Mouse (Mus musculus) forebrain, embryonic 11.5 days (tissue): Measurements from ENCODE around the gene Steap4. TPM values are rescaled to one million over a fixed set of nuclear protein-coding genes. Genes with fewer than 3 reads are reported as not detected.

ENCODE experiments used
- ATAC-seq: fragments of 200-750 bp; cut with Nextera tagmentation; replicated peaks from 2 replicates; pipeline ENCODE4 v1.8.0; 2017; ENCODE audit warnings: moderate TSS enrichment; ENCODE audit not compliant: low FRiP score
- DNase-seq: peaks from one replicate; pipeline ENCODE4 v3.0.0-alpha.2; 2017; ENCODE audit warnings: low spot score
- H3K27ac ChIP-seq: fragments of 300-500 bp; sonication (generic); 2 replicates; pipeline ENCODE4 v1.5.1; 2014; ENCODE audit warnings: low read depth, low read length
- H3K27me3 ChIP-seq: fragments of 300-500 bp; sonication (generic); 2 replicates; pipeline ENCODE4 v1.6.1; 2014; ENCODE audit warnings: mild to moderate bottlenecking, low read length, mixed read lengths; ENCODE audit not compliant: control insufficient read depth, insufficient read depth
- H3K36me3 ChIP-seq: fragments of 300-500 bp; sonication (generic); 2 replicates; pipeline ENCODE4 v1.6.1; 2014; ENCODE audit warnings: mild to moderate bottlenecking, low read length, moderate library complexity, mixed read lengths; ENCODE audit not compliant: control insufficient read depth, insufficient read depth
- H3K4me1 ChIP-seq: fragments of 300-500 bp; sonication (generic); replicated peaks from 2 replicates; pipeline ENCODE4 v1.6.1; 2014; ENCODE audit warnings: low read length, mixed read lengths; ENCODE audit not compliant: control insufficient read depth, insufficient read depth
- H3K4me2 ChIP-seq: fragments of 300-500 bp; sonication (generic); 2 replicates; pipeline ENCODE4 v1.6.1; 2014; ENCODE audit warnings: low read depth, mild to moderate bottlenecking, low read length, moderate library complexity, mixed read lengths; ENCODE audit not compliant: severe bottlenecking
- H3K4me3 ChIP-seq: fragments of 300-500 bp; sonication (generic); 2 replicates; pipeline ENCODE4 v1.5.1; 2014; ENCODE audit warnings: low read depth, low read length
- H3K9ac ChIP-seq: fragments of 300-500 bp; sonication (generic); 2 replicates; pipeline ENCODE4 v1.6.1; 2014; ENCODE audit warnings: low read length
- H3K9me3 ChIP-seq: fragments of 300-500 bp; sonication (generic); 2 replicates; pipeline ENCODE4 v1.6.1; 2016; ENCODE audit warnings: low read length, mixed read lengths; ENCODE audit not compliant: control insufficient read depth
- WGBS: fragments of 180-500 bp; shearing (Covaris S2); extraction: QIAGEN DNeasy Blood & Tissue Kit; methylation state at CpG from one replicate; pipeline ENCODE4 v1.1.7; 2014; 5-methylcytosine and 5-hydroxymethylcytosine counted together
- polyA plus RNA-seq: library from polyadenylated mRNA; unstranded; fragments of >200 nt; fragmentation: Nextera tagmentation; extraction: Ambion mirVana; gene quantifications from 2 replicates; pipeline ENCODE4 v1.2.1, GENCODE M21; 2014

Steap4 gene
- 0.35 and 0.56 TPM in 2 replicates for polyA plus RNA-seq

DNA sequence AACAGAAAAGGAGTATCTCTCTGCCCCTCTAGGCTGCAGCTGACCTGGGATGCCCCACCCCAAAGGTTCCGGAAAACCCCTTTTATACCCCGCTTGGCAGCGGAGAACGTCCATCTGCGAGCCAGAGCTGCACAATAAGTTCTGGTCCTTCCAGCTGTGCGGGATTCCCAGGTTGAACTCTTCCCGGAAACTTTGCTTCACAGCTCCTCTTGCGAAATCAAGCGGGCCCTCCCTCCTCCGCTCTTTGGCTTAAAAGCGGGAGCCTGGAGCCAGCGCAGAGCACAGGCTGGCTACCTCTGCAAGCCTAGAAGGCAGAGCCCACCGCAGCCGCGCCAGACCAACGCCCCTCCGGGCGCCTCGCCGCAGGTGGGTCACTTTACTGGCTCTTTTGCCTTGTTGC, at the start of gene Steap4:
Gene Steap4 (plus strand): TSS at position 282 of the 400 bp plus-strand sequence.
- peak; percentile 54 for DNase-seq
- Histone ChIP-seq H3K9ac (peak within 1 kb of the TSS; percentile 30), H3K4me2 (peak within 1 kb of the TSS; percentile 51), H3K4me1 (no peaks in the 10 kb centered on the region), H3K4me3 (peak within 1 kb of the TSS; percentile 17; the same call in 1 of the 2 replicates), H3K27ac (no peak within 1 kb of the TSS), H3K27me3 (no peaks in the 10 kb centered on the region), H3K9me3 (no peaks in the 10 kb centered on the region), H3K36me3 (no peaks in the 10 kb centered on the region)
- WGBS, result 4% methylated on average over 20 of the region's 20 CpGs
- peak; percentile 55 for ATAC-seq

DNA sequence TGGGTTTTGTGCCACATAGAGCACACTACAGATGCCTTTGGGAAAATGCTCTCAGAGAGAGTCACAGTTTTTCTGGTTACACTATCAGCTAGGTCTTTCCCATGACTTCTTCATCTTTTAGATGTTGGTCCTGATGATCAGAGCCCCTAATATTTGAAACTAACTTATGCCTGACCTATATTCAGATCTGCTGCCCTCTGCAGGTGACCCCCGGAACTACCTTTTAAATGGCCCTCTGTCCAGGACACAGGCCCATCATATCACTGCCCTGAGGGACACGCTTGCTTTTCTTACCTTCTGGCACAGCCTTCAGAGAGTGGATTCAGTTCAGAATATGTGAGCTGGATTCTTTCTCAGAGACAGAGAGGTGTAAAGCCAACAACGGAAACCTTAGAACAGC, 48.3 kb upstream of the Steap4 start:
- Histone ChIP-seq H3K9me3 (no peaks in the 10 kb centered on the region), H3K4me2 (no peak overlapping the region), H3K36me3 (no peaks in the 10 kb centered on the region), H3K4me1 (no peaks in the 10 kb centered on the region), H3K4me3 (no peak overlapping the region), H3K27me3 (no peaks in the 10 kb centered on the region), H3K27ac (no peak overlapping the region), H3K9ac (no peak overlapping the region)
- DNase-seq (no peak), ATAC-seq (no peak)
- WGBS, result 76% methylated on average over 3 of the region's 3 CpGs

DNA sequence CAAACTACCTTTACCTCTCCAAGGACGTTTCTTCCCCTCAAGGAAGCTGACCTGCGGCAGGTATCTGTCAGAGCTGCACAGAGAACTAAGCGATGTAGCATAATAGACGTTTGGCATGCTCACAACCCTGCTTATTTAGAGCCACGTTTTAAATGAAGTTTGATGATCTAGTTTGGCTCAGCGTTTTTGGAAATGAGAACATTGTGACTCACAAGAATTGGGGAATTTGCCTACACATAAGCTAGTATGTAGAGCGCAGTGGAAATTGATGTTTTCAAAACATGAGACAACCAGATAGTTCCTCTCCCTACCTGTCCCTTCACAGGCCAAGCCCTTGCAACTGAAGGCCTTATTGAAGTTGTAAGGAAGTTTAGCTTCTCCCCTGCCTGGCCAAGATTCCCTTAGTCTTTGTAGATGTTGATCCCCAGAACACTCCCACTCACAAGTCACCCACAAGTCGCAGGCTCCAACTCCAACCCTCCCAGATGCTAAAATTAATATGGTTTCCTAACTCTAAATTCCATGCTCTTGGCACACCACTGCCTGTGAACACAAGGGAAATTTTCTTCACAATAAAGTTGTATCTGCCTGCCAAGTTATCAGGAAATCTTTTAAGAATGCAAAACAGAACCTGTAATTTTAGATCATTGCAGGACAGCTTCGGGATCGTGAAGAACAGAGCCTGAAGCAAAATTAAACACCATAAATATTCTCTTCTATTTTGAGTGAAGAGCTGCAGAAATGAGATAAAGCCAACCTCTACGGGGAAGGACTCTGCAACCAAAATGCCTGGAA, 42.6 kb upstream of the Steap4 start:
- no peaks in the 10 kb centered on the region for H3K27me3 ChIP-seq
- no peak overlapping the region for H3K4me2 ChIP-seq
- H3K27ac ChIP-seq, result no peak overlapping the region
- H3K36me3 ChIP-seq, result no peaks in the 10 kb centered on the region
- DNase-seq (no peak), ATAC-seq (no peak)
- H3K9ac ChIP-seq, result no peak overlapping the region
- WGBS, result 88% methylated on average over 11 of the region's 11 CpGs
- no peaks in the 10 kb centered on the region for H3K4me1 ChIP-seq
- no peaks in the 10 kb centered on the region for H3K9me3 ChIP-seq
- H3K4me3 ChIP-seq, result no peak overlapping the region

- Histone ChIP-seq H3K27ac (no peak overlapping the region), H3K27me3 (no peaks in the 10 kb centered on the region), H3K4me2 (no peak overlapping the region), H3K4me1 (no peaks in the 10 kb centered on the region), H3K36me3 (no peaks in the 10 kb centered on the region), H3K4me3 (no peak overlapping the region), H3K9ac (no peak overlapping the region), H3K9me3 (no peaks in the 10 kb centered on the region)
- WGBS, result 88% methylated on average over 5 of the region's 5 CpGs
- no peak for ATAC-seq
- DNase-seq, result no peak
Observed at GRCm38 (mm10) chr5:7918296-7918579, 42.0 kb upstream of the Steap4 start.

DNA sequence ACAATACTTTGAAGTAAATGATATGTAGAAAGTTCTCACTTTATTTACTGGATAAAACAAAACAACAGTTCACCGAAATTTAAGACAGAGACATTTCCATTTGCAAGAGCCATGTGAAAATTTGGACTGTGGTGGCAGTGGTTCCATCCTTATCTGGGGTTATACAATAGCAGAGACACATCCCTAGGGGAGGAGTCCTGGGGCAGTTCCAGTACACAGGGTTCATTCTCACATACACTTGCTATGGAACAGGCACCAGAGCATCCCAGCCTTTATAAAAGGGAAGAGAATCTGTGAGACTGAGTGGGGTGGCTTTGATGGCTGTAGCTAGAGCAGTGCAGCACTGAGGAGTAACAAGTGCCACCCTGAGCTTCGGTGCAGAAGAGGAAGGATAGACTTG, 40.6 kb upstream of the Steap4 start:
- Histone ChIP-seq H3K4me1 (no peaks in the 10 kb centered on the region), H3K27ac (no peak overlapping the region), H3K4me2 (no peak overlapping the region), H3K4me3 (no peak overlapping the region), H3K9me3 (no peaks in the 10 kb centered on the region), H3K9ac (no peak overlapping the region), H3K36me3 (no peaks in the 10 kb centered on the region), H3K27me3 (no peaks in the 10 kb centered on the region)
- DNase-seq (no peak), ATAC-seq (no peak)
- 91% methylated on average over 2 of the region's 2 CpGs for WGBS

- H3K9me3 ChIP-seq, result no peaks in the 10 kb centered on the region
- H3K9ac ChIP-seq, result no peak overlapping the region
- H3K36me3 ChIP-seq, result no peaks in the 10 kb centered on the region
- H3K27ac ChIP-seq, result no peak overlapping the region
- DNase-seq (no peak), ATAC-seq (no peak)
- H3K4me1 ChIP-seq, result no peaks in the 10 kb centered on the region
- H3K4me2 ChIP-seq, result no peak overlapping the region
- H3K4me3 ChIP-seq, result no peak overlapping the region
- WGBS, result 94% methylated on average over 1 of the region's 1 CpGs
- no peaks in the 10 kb centered on the region for H3K27me3 ChIP-seq
Observed at GRCm38 (mm10) chr5:7922751-7923150, 37.5 kb upstream of the Steap4 start.

DNA sequence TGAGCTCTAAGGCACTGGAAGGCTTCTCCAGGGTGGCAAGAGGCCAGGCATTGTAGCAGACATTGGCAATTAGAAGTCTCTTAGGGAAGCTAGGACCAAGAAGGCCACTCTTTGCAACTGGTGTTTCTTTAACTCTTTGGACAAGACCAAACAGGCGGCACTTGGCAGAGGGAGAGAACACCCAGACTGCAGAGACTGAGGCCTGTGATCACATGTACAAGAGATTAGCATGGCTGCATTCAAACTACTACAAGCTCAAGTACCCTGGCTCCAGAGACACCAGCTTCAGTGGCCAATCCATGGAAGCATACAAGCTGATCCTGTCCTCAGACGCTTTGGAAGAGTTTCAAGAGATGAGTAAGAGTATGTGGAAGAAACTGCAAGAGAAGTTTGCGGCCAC, 36.6 kb upstream of the Steap4 start:
- WGBS, result 90% methylated on average over 3 of the region's 3 CpGs
- no peak overlapping the region for H3K4me2 ChIP-seq
- H3K4me1 ChIP-seq, result no peaks in the 10 kb centered on the region
- H3K9me3 ChIP-seq, result no peaks in the 10 kb centered on the region
- no peak overlapping the region for H3K4me3 ChIP-seq
- H3K27me3 ChIP-seq, result no peaks in the 10 kb centered on the region
- H3K36me3 ChIP-seq, result no peaks in the 10 kb centered on the region
- ATAC-seq (no peak), DNase-seq (no peak)
- H3K27ac ChIP-seq, result no peak overlapping the region
- no peak overlapping the region for H3K9ac ChIP-seq

DNA sequence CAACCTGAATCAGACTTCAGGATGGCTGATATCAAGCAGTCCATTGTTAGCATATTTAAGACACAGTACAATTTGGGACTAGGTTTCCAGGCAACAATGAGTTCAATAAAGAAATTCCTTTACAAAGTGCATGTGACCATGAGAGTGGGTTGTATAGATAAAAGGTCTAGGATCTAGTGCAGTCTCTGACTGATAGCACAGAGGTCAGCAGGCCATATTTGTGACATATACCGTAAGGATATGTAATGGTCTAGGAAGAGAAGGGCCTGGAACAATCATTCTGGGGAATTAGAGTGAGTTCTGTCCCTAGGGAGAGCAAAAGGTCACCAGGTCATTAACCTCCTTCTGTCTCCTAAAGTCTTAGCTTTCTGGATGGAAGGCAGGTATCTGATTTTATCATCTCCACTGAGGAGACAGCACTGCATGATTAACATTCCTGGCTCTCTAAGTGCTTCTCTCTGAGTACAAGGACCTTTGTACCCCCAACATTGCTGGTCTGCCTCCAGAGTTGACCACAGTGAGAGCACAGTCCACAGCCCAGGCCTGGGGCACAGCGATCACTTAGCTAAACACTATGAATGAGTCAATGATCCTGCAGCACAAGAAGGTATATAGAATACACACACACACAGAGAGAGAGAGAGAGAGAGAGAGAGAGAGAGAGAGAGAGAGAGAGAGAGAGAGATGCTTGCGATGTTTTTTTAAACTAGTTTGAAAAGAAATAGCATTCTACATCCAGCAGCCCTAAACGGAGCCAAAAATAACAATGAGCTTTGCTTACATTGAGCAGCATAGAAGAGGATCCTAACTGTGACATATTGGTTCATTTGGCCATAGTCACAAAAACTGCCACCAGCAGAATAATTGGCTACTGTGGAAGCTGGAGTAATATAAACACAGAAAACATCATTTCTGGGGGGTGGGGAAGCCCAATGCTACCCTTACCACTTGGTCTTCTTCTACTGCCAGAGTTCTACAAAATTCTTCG, 27.7 kb upstream of the Steap4 start:
- H3K4me3 ChIP-seq, result no peak overlapping the region
- no peaks in the 10 kb centered on the region for H3K9me3 ChIP-seq
- H3K9ac ChIP-seq, result no peak overlapping the region
- no peak overlapping the region for H3K27ac ChIP-seq
- no peaks in the 10 kb centered on the region for H3K4me1 ChIP-seq
- DNase-seq (no peak), ATAC-seq (no peak)
- no peak overlapping the region for H3K4me2 ChIP-seq
- 81% methylated on average over 5 of the region's 5 CpGs for WGBS
- no peaks in the 10 kb centered on the region for H3K27me3 ChIP-seq
- H3K36me3 ChIP-seq, result no peaks in the 10 kb centered on the region
